Mouse (Mus musculus): Measurements from ENCODE around the gene Angptl6. TPM values are rescaled to one million over a fixed set of nuclear protein-coding genes. Genes with fewer than 3 reads are reported as not detected.

Gene Angptl6
- 0.25 and 0.70 TPM in 2 replicates for total RNA-seq (2017)

DNA sequence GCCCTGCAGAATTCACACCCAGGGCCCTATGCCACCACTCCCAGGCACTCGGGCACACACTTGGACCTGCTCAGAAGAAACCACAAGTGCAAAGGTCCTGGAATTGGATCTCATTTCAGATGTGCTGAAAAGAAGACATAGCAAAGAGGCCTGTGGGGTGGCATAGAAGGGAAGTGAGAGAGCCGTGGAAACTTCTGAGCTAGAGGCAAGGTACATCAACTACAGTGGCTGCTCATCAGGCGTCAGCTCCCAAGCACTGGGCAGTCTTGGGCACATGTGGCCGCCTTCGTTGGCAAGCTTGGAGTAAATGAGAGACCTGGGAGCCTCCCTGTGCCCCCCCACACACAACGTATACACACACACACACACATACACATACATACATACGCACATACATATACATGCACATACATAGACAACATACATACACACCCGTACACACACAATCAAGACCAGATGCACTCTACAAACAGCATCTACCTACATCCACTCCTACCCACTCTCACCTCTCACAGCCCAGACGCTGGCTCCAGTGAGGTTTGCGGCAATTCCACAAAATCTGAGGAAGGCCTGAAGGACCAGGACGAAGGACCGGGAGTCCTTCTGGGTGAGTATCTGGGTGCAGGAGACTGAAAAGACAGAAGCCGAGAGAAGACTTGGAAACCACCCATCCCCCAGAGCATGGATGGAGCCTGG is at the start of gene Angptl6:
Angptl6 (minus strand) TSS at position 631 of the 696 bp plus-strand sequence.
- no peak for ATAC-seq (ENCODE audit: extremely low read depth, insufficient number of reproducible peaks, low FRiP score, poor library complexity, severe bottlenecking)

GRCm38 (mm10) chr9:20923258-20923657 is 43.7 kb upstream of the Angptl6 start:
- no peak for ATAC-seq (ENCODE audit: extremely low read depth, insufficient number of reproducible peaks, low FRiP score, poor library complexity, severe bottlenecking)

GRCm38 (mm10) chr9:20916160-20916559 is 36.6 kb upstream of the Angptl6 start:
- ATAC-seq (ENCODE audit: extremely low read depth, insufficient number of reproducible peaks, low FRiP score, poor library complexity, severe bottlenecking), result peak; percentile 35

DNA sequence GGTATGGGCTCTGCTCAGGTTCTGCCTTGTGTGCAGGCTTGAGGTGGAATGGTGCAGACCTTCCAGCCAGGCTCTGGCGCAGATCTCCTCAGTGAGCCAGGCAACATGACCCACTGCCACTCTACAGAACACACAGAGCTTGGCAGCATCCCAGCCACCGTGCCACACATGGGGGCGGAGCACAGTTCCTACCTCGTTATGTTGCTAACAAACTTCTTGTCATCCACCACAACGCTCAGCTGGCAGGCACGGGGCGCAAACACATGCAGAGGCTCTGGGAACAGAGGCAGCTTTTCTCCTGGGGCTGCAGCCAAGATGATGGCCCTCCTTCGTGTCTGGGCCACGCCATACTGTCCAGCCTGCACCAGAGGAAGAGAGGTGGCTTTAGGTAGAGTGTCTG is 30.4 kb upstream of the Angptl6 start:
- ATAC-seq (ENCODE audit: extremely low read depth, insufficient number of reproducible peaks, low FRiP score, poor library complexity, severe bottlenecking), result no peak

GRCm38 (mm10) chr9:20902174-20902491 is 22.6 kb upstream of the Angptl6 start:
- ATAC-seq (ENCODE audit: extremely low read depth, insufficient number of reproducible peaks, low FRiP score, poor library complexity, severe bottlenecking), result no peak

DNA sequence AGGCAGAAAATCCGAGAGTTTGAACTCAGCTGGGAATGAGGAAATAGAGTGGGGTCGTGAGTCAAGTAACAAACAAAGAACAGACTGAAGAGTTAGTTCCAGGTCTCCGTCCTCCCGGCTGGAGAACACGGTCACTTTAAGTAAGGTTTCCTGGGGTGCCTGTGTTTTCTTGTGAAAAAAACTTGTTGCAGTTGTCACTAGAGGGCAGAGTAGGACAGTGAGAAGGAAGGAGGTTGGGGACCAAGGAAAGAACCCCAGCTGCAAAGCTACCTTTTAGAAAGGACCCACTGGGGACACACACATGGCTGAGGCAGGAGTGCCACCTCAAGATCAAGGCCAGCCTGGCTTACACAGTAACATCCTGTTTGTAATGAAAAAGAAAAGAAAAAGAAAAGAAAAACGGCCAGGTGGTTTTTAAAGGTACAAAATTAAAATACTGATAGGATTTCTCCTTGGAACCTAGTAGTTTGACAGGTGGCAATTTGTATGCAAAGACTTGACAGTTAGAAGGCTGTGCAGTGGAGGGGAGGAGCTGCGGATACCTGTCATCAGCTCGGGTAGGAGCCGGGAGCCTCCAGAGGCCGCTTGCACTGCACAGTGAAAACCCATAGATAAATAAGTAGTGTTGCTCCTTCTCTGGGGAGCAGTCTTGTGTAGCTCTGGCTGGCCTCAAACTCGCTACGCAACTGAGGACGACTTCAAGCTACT is 22.1 kb upstream of the Angptl6 start:
- peak; percentile 30; the same call in 1 of the 2 replicates for ATAC-seq (ENCODE audit: extremely low read depth, insufficient number of reproducible peaks, low FRiP score, poor library complexity, severe bottlenecking)

- peak; percentile 84 for ATAC-seq (ENCODE audit: extremely low read depth, insufficient number of reproducible peaks, low FRiP score, poor library complexity, severe bottlenecking)
These were observed 19.1 kb upstream of the Angptl6 start, which contains the start of gene Eif3g for GRCm38 (mm10) chr9:20898511-20899073. Eif3g (minus strand) TSS chr9:20898623.

- ATAC-seq (ENCODE audit: extremely low read depth, insufficient number of reproducible peaks, low FRiP score, poor library complexity, severe bottlenecking), result no peak
These were observed 18.4 kb upstream of the Angptl6 start for GRCm38 (mm10) chr9:20897736-20898510.

- no peak for ATAC-seq (ENCODE audit: extremely low read depth, insufficient number of reproducible peaks, low FRiP score, poor library complexity, severe bottlenecking)
These were observed 15.9 kb upstream of the Angptl6 start for GRCm38 (mm10) chr9:20895382-20895781.

DNA sequence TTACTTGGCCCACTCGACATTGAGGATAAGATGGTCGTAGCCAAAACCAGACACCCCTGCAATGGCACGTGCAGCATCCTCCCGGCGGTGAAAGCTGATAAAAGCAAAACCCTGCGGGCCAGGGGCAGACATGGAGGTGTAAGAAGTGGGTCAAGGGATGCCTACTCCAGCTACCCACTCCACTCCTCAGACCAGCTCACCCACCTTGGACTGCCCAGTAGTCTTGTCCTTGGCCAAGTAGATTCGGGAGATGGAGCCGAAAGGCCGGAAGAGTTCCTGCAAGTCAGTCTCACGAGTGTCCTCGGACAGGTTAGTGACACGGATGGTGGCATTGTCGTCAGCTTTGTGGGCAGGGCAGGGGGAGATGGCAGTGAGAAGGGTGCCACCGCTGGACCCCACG is 15.1 kb upstream of the Angptl6 start:
- ATAC-seq (ENCODE audit: extremely low read depth, insufficient number of reproducible peaks, low FRiP score, poor library complexity, severe bottlenecking), result no peak

DNA sequence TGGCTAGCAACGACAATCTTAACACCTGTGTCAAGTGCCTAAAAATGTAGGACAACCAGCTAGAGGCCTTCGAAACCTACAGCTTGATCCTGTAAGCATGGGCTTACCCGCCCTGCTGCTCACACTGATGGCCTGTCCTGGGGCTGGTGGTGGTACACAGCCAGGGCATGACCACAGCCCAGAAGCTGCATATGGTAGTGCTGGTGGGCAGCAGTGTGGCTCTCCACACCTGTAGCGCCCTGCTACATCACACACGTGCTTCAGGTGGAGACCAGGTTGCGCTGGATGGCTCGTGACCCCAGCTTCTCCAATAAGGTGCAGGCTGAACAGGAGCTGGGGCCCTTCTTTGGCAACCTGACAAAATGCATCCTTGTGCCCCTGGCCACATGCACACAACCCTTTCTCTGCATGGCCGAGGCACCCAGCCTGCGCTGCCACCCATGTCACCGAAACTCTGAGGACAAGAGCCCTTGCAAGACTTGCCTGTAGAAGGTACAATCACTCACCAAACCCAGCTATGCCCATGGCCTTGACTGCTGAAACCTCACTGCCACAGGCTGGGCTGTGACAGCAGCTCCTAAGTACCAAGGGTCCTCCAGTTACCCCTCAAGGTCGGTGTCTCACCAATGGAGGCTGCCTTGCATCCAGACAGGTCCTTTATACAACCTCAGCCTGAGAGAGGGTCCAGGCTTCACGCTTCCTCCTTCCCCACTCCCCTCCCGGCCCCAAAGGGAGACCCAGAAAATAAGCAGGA is 14.2 kb upstream of the Angptl6 start:
- no peak for ATAC-seq (ENCODE audit: extremely low read depth, insufficient number of reproducible peaks, low FRiP score, poor library complexity, severe bottlenecking)

DNA sequence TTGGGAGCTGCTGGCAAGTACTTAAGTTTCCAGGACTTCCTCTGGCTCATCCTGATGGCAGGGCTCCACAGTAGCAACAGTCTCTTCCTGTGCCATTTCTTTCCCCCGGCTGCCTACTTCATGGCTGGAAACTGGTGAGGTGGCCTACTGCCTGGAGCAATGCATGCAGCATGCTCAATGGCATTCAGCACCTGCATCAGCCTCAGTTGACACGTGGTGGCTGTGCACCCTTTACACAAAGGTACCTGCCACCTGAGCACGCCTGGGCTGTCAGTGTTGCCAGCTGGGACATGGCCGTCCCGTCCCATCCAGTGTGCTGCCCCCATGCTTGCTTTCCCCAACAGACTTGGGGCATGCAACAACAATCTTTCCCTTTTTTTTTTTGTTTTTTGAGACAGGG is 13.5 kb upstream of the Angptl6 start:
- no peak for ATAC-seq (ENCODE audit: extremely low read depth, insufficient number of reproducible peaks, low FRiP score, poor library complexity, severe bottlenecking)

DNA sequence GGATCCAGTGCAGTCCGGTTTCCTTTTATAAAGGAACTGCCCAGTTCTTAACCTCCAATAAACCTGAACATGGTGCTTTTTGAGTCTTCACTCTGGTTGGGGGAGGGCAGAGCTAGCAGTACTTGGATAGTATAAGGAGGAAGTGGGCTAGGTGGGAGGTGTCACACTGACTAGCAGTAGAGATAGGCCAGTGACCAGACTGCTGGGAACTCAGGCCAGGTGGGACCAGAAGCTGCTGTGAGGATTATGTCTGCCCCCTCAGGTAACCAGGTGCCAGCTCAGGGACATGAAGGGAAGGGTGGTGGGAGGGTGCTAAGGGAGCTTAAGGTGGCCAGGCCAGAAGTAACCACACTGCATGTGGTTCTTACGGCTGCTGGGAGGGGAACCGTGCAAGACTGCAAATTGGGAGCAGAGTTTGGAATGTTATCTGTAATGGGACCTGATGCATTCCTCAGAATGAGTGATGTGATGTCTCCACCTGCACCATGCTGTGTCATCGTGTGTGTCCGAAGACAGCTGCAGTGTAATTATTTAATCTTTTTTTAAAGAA is 12.7 kb upstream of the Angptl6 start:
- no peak for ATAC-seq (ENCODE audit: extremely low read depth, insufficient number of reproducible peaks, low FRiP score, poor library complexity, severe bottlenecking)

DNA sequence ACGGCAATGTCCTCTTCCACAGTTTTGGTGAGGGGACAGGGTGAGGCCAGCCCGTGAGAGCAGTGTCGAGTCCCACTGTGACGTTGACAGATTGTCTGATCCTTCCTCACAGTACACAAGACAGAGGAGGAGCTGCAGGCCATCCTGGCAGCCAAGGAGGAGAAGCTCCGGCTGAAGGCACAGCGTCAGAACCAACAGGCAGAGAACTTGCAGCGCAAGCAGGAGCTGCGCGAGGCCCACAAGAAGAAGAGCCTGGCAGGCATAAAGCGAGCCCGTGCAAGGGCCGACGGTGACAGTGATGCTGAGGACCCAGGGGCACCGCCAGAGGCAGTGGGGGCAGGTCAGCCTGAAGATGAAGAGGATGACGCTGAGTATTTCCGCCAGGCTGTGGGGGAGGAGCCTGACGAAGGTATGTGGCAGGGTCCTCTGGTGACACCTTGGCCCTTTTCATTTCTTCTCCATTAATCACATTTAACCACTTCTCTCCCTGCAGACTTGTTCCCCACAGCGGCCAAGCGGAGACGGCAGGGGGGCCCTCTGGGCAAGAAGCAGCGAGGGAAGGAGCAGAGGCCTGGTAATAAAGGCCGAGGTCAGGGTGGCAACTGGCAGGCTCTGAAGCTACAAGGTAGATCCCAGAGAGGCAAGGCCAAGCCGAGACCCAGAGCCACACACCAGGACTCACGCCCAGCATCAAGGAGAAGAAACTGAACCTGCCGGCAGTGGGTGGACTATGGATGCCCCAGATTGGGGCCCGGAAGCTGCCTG is 12.0 kb upstream of the Angptl6 start:
- no peak for ATAC-seq (ENCODE audit: extremely low read depth, insufficient number of reproducible peaks, low FRiP score, poor library complexity, severe bottlenecking)

DNA sequence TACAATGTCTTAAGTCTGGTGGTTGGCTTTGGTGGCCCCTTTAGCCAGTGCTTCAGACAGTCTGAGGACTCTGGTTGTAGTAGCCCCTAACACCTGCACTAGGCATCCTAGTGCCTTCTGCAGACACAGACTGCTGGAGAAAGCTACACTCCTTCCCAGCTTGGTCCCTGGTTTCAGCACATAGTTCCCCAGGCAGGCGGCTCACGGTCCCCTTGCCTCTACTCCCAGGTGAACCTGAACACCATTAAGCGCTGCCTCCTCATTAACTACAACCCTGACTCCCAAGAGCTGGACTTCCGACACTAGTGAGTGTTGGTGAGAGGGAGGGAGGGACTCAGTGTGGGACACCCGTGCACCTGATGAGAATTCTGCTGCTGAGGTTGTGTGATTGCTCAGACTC is 10.9 kb upstream of the Angptl6 start:
- ATAC-seq (ENCODE audit: extremely low read depth, insufficient number of reproducible peaks, low FRiP score, poor library complexity, severe bottlenecking), result no peak

GRCm38 (mm10) chr9:20889185-20890141 is 9.9 kb upstream of the Angptl6 start:
- ATAC-seq (ENCODE audit: extremely low read depth, insufficient number of reproducible peaks, low FRiP score, poor library complexity, severe bottlenecking), result no peak

- no peak for ATAC-seq (ENCODE audit: extremely low read depth, insufficient number of reproducible peaks, low FRiP score, poor library complexity, severe bottlenecking)
These were observed 8.8 kb upstream of the Angptl6 start for GRCm38 (mm10) chr9:20888386-20888765.

Data from neutrophil, adult 5-6 weeks (primary cell).